Mouse (Mus musculus): ENCODE data around the gene Cntln.

The Cntln gene

GRCm38 (mm10) chr4:84995520-84996348 lies 111.6 kb downstream of the Cntln start:
- TF ChIP-seq GATA4 (IDR thresholded peaks at IDR 0.05; ENCODE audit: insufficient replicate concordance, low read length): no peak

GRCm38 (mm10) chr4:85005581-85005980 lies 121.5 kb downstream of the Cntln start:
- TF ChIP-seq GATA4 (IDR thresholded peaks at IDR 0.05; ENCODE audit: insufficient replicate concordance, low read length): no peak

GRCm38 (mm10) chr4:85006789-85007188 lies 122.7 kb downstream of the Cntln start:
- no peak for TF ChIP-seq GATA4 (IDR thresholded peaks at IDR 0.05; ENCODE audit: insufficient replicate concordance, low read length)

- no peak for TF ChIP-seq GATA4 (IDR thresholded peaks at IDR 0.05; ENCODE audit: insufficient replicate concordance, low read length)
These were observed 126.7 kb downstream of the Cntln start for GRCm38 (mm10) chr4:85010846-85011245.

GRCm38 (mm10) chr4:85045748-85046147 lies 161.6 kb downstream of the Cntln start:
- TF ChIP-seq GATA4 (IDR thresholded peaks at IDR 0.05; ENCODE audit: insufficient replicate concordance, low read length): no peak

GRCm38 (mm10) chr4:85049933-85050553 lies 165.9 kb downstream of the Cntln start:
- TF ChIP-seq GATA4 (IDR thresholded peaks at IDR 0.05; ENCODE audit: insufficient replicate concordance, low read length): no peak

- TF ChIP-seq GATA4 (IDR thresholded peaks at IDR 0.05; ENCODE audit: insufficient replicate concordance, low read length): no peak
These were observed 170.5 kb downstream of the Cntln start for GRCm38 (mm10) chr4:85054616-85055015.

- no peak for TF ChIP-seq GATA4 (IDR thresholded peaks at IDR 0.05; ENCODE audit: insufficient replicate concordance, low read length)
These were observed 175.5 kb downstream of the Cntln start for GRCm38 (mm10) chr4:85059598-85059997.

GRCm38 (mm10) chr4:85061676-85062075 lies 177.6 kb downstream of the Cntln start:
- TF ChIP-seq GATA4 (IDR thresholded peaks at IDR 0.05; ENCODE audit: insufficient replicate concordance, low read length): no peak

- TF ChIP-seq GATA4 (IDR thresholded peaks at IDR 0.05; ENCODE audit: insufficient replicate concordance, low read length): no peak
These were observed 211.9 kb downstream of the Cntln start for GRCm38 (mm10) chr4:85096033-85096432.

GRCm38 (mm10) chr4:85096682-85097081 lies 212.6 kb downstream of the Cntln start:
- no peak for TF ChIP-seq GATA4 (IDR thresholded peaks at IDR 0.05; ENCODE audit: insufficient replicate concordance, low read length)

GRCm38 (mm10) chr4:85102168-85102567 lies 218.1 kb downstream of the Cntln start:
- TF ChIP-seq GATA4 (IDR thresholded peaks at IDR 0.05; ENCODE audit: insufficient replicate concordance, low read length): no peak

- no peak for TF ChIP-seq GATA4 (IDR thresholded peaks at IDR 0.05; ENCODE audit: insufficient replicate concordance, low read length)
These were observed 222.3 kb downstream of the Cntln start for GRCm38 (mm10) chr4:85106416-85106815.

GRCm38 (mm10) chr4:85106961-85107360 lies 222.9 kb downstream of the Cntln start:
- TF ChIP-seq GATA4 (IDR thresholded peaks at IDR 0.05; ENCODE audit: insufficient replicate concordance, low read length): no peak

- TF ChIP-seq GATA4 (IDR thresholded peaks at IDR 0.05; ENCODE audit: insufficient replicate concordance, low read length): no peak
These were observed 236.2 kb downstream of the Cntln start for GRCm38 (mm10) chr4:85120271-85120670.

- no peak for TF ChIP-seq GATA4 (IDR thresholded peaks at IDR 0.05; ENCODE audit: insufficient replicate concordance, low read length)
These were observed 265.6 kb downstream of the Cntln start for GRCm38 (mm10) chr4:85149726-85150125.

All from liver, adult (tissue).